Mouse (Mus musculus) forebrain, embryonic 11.5 days (tissue): ENCODE data around the gene Gm28042. TPM values are rescaled to one million over a fixed set of nuclear protein-coding genes. Genes with fewer than 3 reads are reported as not detected.

Experiments used
- ATAC-seq: fragments of 200-750 bp; cut with Nextera tagmentation; replicated peaks from 2 replicates; pipeline ENCODE4 v1.8.0; 2017; ENCODE audit warnings: moderate TSS enrichment; ENCODE audit not compliant: low FRiP score
- DNase-seq: peaks from one replicate; pipeline ENCODE4 v3.0.0-alpha.2; 2017; ENCODE audit warnings: low spot score
- H3K27ac ChIP-seq: fragments of 300-500 bp; sonication (generic); 2 replicates; pipeline ENCODE4 v1.5.1; 2014; ENCODE audit warnings: low read depth, low read length
- H3K27me3 ChIP-seq: fragments of 300-500 bp; sonication (generic); 2 replicates; pipeline ENCODE4 v1.6.1; 2014; ENCODE audit warnings: mild to moderate bottlenecking, low read length, mixed read lengths; ENCODE audit not compliant: control insufficient read depth, insufficient read depth
- H3K36me3 ChIP-seq: fragments of 300-500 bp; sonication (generic); 2 replicates; pipeline ENCODE4 v1.6.1; 2014; ENCODE audit warnings: mild to moderate bottlenecking, low read length, moderate library complexity, mixed read lengths; ENCODE audit not compliant: control insufficient read depth, insufficient read depth
- H3K4me1 ChIP-seq: fragments of 300-500 bp; sonication (generic); replicated peaks from 2 replicates; pipeline ENCODE4 v1.6.1; 2014; ENCODE audit warnings: low read length, mixed read lengths; ENCODE audit not compliant: control insufficient read depth, insufficient read depth
- H3K4me2 ChIP-seq: fragments of 300-500 bp; sonication (generic); 2 replicates; pipeline ENCODE4 v1.6.1; 2014; ENCODE audit warnings: low read depth, mild to moderate bottlenecking, low read length, moderate library complexity, mixed read lengths; ENCODE audit not compliant: severe bottlenecking
- H3K4me3 ChIP-seq: fragments of 300-500 bp; sonication (generic); 2 replicates; pipeline ENCODE4 v1.5.1; 2014; ENCODE audit warnings: low read depth, low read length
- H3K9ac ChIP-seq: fragments of 300-500 bp; sonication (generic); 2 replicates; pipeline ENCODE4 v1.6.1; 2014; ENCODE audit warnings: low read length
- H3K9me3 ChIP-seq: fragments of 300-500 bp; sonication (generic); 2 replicates; pipeline ENCODE4 v1.6.1; 2016; ENCODE audit warnings: low read length, mixed read lengths; ENCODE audit not compliant: control insufficient read depth
- WGBS: fragments of 180-500 bp; shearing (Covaris S2); extraction: QIAGEN DNeasy Blood & Tissue Kit; methylation state at CpG from one replicate; pipeline ENCODE4 v1.1.7; 2014; 5-methylcytosine and 5-hydroxymethylcytosine counted together
- polyA plus RNA-seq: library from polyadenylated mRNA; unstranded; fragments of >200 nt; fragmentation: Nextera tagmentation; extraction: Ambion mirVana; gene quantifications from 2 replicates; pipeline ENCODE4 v1.2.1, GENCODE M21; 2014

Gm28042 gene
- polyA plus RNA-seq, 1 experiment from 2014 or later: 6.6 TPM

DNA sequence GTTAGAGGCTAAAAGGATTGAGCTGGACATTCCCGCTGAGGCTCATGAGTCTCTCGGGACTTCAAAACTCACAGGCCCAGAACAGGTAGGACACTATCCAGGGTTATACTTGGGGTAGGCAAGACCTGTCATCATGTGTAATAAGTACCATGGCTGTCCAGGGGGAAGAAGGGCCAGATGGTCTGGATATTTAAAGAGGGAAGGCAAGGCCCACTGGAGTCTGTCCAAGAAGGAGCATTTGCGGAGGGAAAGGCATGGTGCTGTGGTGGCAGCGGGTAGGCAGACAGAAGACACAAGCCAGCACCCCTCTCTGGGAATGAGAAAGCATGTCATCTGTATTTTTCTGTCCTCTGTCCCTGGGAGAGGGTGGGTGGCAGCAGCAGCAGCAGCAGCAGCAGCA, 46.8 kb downstream of the Gm28042 start:
- DNase-seq: no peak
- H3K27ac ChIP-seq: no peak overlapping the region
- peaks cover 5% of the 10 kb centered on the region; the same call in 1 of the 2 replicates for H3K4me1 ChIP-seq
- H3K9me3 ChIP-seq: no peaks in the 10 kb centered on the region
- no peak for ATAC-seq
- H3K4me2 ChIP-seq: no peak overlapping the region
- no peak overlapping the region for H3K9ac ChIP-seq
- no peak overlapping the region for H3K4me3 ChIP-seq
- H3K27me3 ChIP-seq: peaks cover 17% of the 10 kb centered on the region
- no peaks in the 10 kb centered on the region for H3K36me3 ChIP-seq
- WGBS: 89% methylated on average over 4 of the region's 4 CpGs

GRCm38 (mm10) chr2:120076076-120076705, 48.9 kb downstream of the Gm28042 start:
- peak overlapping the region; percentile 12; the same call in 1 of the 2 replicates for H3K9ac ChIP-seq
- peaks cover 5% of the 10 kb centered on the region; the same call in 1 of the 2 replicates for H3K4me1 ChIP-seq
- no peaks in the 10 kb centered on the region for H3K36me3 ChIP-seq
- no peak overlapping the region for H3K27ac ChIP-seq
- under 1% methylated on average over 36 of the region's 36 CpGs for WGBS
- ATAC-seq: no peak; the same call in 1 of the 2 replicates
- no peaks in the 10 kb centered on the region for H3K9me3 ChIP-seq
- DNase-seq: peak; percentile 82
- peak overlapping the region; percentile 31 for H3K4me3 ChIP-seq
- H3K27me3 ChIP-seq: peaks cover 17% of the 10 kb centered on the region
- peak overlapping the region; percentile 62 for H3K4me2 ChIP-seq

DNA sequence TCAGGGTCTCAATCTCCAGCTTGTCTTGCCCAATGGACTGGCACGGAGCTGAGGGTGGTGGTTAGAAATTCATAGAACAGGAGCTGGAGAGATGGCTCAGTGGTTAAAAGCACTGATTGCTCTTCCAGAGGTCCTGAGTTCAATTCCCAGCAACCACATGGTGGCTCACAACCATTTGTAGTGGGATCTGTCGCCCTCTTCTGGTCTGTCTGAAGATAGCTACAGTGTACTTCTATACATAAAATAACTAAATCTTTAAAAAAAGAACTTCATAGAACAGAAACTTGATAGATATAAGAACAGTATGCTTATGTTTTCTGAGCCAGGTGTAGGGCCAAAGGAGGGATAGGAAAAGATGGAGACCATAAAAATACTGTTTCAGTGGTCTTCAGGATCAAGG, 55.1 kb downstream of the Gm28042 start:
- no peaks in the 10 kb centered on the region for H3K4me1 ChIP-seq
- no peaks in the 10 kb centered on the region for H3K36me3 ChIP-seq
- peaks cover under 1% of the 10 kb centered on the region; the same call in 1 of the 2 replicates for H3K27me3 ChIP-seq
- 71% methylated on average over 2 of the region's 2 CpGs for WGBS
- no peak for ATAC-seq
- no peak overlapping the region for H3K4me3 ChIP-seq
- H3K4me2 ChIP-seq: no peak overlapping the region
- no peak overlapping the region for H3K9ac ChIP-seq
- H3K27ac ChIP-seq: no peak overlapping the region
- no peaks in the 10 kb centered on the region for H3K9me3 ChIP-seq
- DNase-seq: no peak

- Histone ChIP-seq H3K9me3 (no peaks in the 10 kb centered on the region), H3K4me3 (no peak overlapping the region), H3K9ac (no peak overlapping the region), H3K36me3 (no peaks in the 10 kb centered on the region), H3K4me1 (no peaks in the 10 kb centered on the region), H3K4me2 (no peak overlapping the region), H3K27me3 (no peaks in the 10 kb centered on the region), H3K27ac (no peak overlapping the region)
- ATAC-seq (no peak), DNase-seq (no peak)
- 80% methylated on average over 14 of the region's 14 CpGs for WGBS
Observed at GRCm38 (mm10) chr2:120084593-120085361, 57.5 kb downstream of the Gm28042 start.

DNA sequence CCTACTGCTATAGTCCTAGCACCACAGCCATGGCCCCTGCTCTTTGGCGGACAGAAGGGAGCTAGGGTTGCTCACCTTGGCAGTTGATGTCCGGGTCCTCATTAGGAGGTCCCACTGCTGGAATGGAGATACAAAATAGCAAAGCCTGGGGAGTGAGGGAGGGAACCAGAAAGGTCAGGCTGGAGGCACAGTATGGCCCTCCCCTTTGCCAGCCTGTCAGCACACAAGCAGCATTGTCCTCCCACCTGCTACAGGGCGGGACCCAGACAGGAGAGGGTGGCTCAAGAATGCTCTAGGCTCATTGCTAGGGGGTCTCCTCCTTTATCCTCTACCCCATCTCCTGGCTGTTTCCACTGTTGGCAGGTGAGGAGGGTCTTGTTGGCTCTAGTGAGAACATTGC, 58.7 kb downstream of the Gm28042 start:
- Histone ChIP-seq H3K27me3 (no peaks in the 10 kb centered on the region), H3K4me3 (no peak overlapping the region), H3K9me3 (no peaks in the 10 kb centered on the region), H3K4me1 (no peaks in the 10 kb centered on the region), H3K36me3 (no peaks in the 10 kb centered on the region), H3K9ac (no peak overlapping the region), H3K27ac (no peak overlapping the region), H3K4me2 (no peak overlapping the region)
- ATAC-seq: no peak
- 86% methylated on average over 3 of the region's 3 CpGs for WGBS
- no peak for DNase-seq

GRCm38 (mm10) chr2:120087391-120087790, 60.1 kb downstream of the Gm28042 start:
- H3K27ac ChIP-seq: no peak overlapping the region
- no peak overlapping the region for H3K4me2 ChIP-seq
- H3K9me3 ChIP-seq: no peaks in the 10 kb centered on the region
- no peak overlapping the region for H3K4me3 ChIP-seq
- no peak for DNase-seq
- 86% methylated on average over 3 of the region's 3 CpGs for WGBS
- no peak overlapping the region for H3K9ac ChIP-seq
- ATAC-seq: no peak
- H3K36me3 ChIP-seq: no peaks in the 10 kb centered on the region
- H3K4me1 ChIP-seq: no peaks in the 10 kb centered on the region
- H3K27me3 ChIP-seq: no peaks in the 10 kb centered on the region

- H3K27me3 ChIP-seq: no peaks in the 10 kb centered on the region
- no peak overlapping the region for H3K27ac ChIP-seq
- H3K4me1 ChIP-seq: no peaks in the 10 kb centered on the region
- WGBS: 88% methylated on average over 2 of the region's 2 CpGs
- ATAC-seq (no peak), DNase-seq (no peak)
- H3K4me3 ChIP-seq: no peak overlapping the region
- H3K9ac ChIP-seq: no peak overlapping the region
- no peak overlapping the region for H3K4me2 ChIP-seq
- no peaks in the 10 kb centered on the region for H3K9me3 ChIP-seq
- no peaks in the 10 kb centered on the region for H3K36me3 ChIP-seq
Observed at GRCm38 (mm10) chr2:120087897-120088296, 60.6 kb downstream of the Gm28042 start.

- DNase-seq: no peak
- H3K4me2 ChIP-seq: no peak overlapping the region
- no peak overlapping the region for H3K9ac ChIP-seq
- H3K36me3 ChIP-seq: no peaks in the 10 kb centered on the region
- no peak overlapping the region for H3K4me3 ChIP-seq
- H3K9me3 ChIP-seq: no peaks in the 10 kb centered on the region
- H3K27ac ChIP-seq: no peak overlapping the region
- H3K4me1 ChIP-seq: no peaks in the 10 kb centered on the region
- H3K27me3 ChIP-seq: no peaks in the 10 kb centered on the region
- ATAC-seq: no peak
- 94% methylated on average over 17 of the region's 17 CpGs for WGBS
Observed at GRCm38 (mm10) chr2:120090979-120091378, 63.7 kb downstream of the Gm28042 start.
